Mouse (Mus musculus) adrenal gland, postnatal 14 days (tissue): ENCODE results near the gene Rmnd5a. TPM values are rescaled to one million over a fixed set of nuclear protein-coding genes. Genes with fewer than 3 reads are reported as not detected.

Source experiments
- DNase-seq: peaks from one replicate; pipeline ENCODE4 v3.0.0; 2021; ENCODE audit warnings: mixed read lengths
- total RNA-seq: library from RNA; stranded (reverse); gene quantifications from 2 replicates; pipeline ENCODE4 v1.2.3, GENCODE M21; 2021

Rmnd5a gene
- total RNA-seq, 1 experiment from 2014 or later, result 78.7 TPM

GRCm38 (mm10) chr6:71372041-71372720 lies 68.3 kb downstream of the Rmnd5a start:
- no peak for DNase-seq

GRCm38 (mm10) chr6:71371085-71371605 lies 69.3 kb downstream of the Rmnd5a start:
- no peak for DNase-seq

DNA sequence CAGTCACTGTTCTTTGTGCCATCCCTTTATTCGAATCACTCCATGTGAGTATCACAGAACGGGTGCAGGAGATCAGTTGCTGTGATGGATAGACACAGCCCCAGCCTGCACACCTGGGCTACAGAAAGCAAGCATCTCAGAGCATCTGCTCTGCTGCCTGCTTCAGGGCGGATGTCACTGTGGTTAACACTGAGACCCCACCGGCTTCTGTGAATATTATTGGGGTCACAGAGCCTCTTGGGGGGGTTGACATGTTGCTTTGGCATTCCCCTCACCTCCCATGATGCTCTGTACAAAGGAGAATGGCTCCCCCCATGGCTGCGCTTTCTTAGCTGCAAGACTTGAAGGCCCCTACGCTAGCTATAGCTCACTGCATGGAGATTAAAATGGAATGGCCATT lies 71.0 kb downstream of the Rmnd5a start:
- no peak for DNase-seq

- DNase-seq, result no peak
These were observed 76.4 kb downstream of the Rmnd5a start for GRCm38 (mm10) chr6:71363995-71364394.

DNA sequence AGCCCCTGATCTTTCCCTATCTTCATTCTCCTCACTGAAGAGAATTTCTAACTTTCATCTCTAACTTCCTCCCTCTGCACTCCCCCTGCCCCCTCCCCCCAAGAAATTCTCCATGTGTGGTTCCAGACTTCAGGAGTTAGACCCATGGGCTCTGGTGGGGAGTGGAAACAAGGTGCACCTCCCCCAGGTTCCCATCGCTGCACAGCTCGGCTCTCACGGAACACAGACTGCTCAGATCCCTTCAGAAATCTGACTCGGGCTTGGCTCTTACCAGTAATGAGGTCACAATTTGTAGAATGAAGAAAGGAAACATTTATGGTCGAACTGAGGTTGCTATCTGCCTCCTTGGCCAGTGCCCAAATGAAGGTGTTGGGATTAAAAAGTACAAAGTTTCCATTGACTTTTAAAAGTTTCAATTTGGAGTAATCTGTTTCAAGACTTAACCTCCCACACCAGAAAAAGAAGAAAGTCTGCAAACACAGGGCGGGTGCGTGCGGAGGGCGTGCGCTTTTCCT lies 79.2 kb downstream of the Rmnd5a start:
- no peak for DNase-seq

GRCm38 (mm10) chr6:71360751-71361150 lies 79.7 kb downstream of the Rmnd5a start:
- DNase-seq, result no peak

DNA sequence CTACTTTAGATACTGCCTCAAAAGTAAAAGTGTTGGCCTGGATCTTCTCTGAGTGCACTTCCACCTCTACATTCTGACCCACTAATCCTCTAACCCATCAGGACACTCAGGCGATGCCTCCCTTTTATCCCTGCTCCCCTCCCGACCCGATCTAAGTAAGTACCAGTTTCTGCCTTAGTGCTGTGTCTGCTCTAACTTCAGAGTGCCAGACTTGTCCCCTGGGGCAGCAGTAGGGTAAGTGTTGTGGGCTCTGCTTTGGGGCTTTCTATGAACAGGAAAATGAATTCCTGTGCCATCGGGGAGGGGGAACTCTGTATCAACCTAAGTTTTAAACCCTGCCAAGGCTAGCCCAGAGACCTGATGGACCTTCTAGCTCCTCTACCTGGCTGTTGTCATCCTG lies 80.2 kb downstream of the Rmnd5a start:
- no peak for DNase-seq

GRCm38 (mm10) chr6:71357493-71357892 lies 82.9 kb downstream of the Rmnd5a start:
- no peak for DNase-seq

GRCm38 (mm10) chr6:71353722-71354121 lies 86.7 kb downstream of the Rmnd5a start:
- DNase-seq, result no peak

GRCm38 (mm10) chr6:71352866-71353427 lies 87.5 kb downstream of the Rmnd5a start:
- no peak for DNase-seq

DNA sequence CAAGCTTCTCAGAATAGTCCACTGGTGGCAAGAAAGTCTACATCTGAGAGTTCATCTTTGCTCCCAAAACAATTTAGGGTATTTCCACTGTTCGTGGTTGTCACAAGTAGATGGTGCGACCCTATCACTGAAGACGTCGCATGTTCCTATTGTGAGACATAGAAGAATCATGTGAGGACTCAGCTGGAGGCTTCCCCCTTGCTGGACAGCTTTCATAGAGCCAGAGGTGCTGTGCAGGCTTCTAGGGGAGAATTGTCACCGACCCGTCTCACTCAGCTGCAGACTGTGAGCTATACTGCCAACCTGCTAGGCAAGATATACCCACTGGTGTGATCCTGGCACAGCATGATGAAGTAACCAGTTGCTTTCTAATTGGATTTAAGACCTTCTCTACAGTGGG lies 88.2 kb downstream of the Rmnd5a start:
- no peak for DNase-seq

- DNase-seq, result no peak
These were observed 89.2 kb downstream of the Rmnd5a start for GRCm38 (mm10) chr6:71351201-71351600.

- DNase-seq, result no peak
These were observed 92.4 kb downstream of the Rmnd5a start for GRCm38 (mm10) chr6:71348006-71348405.

DNA sequence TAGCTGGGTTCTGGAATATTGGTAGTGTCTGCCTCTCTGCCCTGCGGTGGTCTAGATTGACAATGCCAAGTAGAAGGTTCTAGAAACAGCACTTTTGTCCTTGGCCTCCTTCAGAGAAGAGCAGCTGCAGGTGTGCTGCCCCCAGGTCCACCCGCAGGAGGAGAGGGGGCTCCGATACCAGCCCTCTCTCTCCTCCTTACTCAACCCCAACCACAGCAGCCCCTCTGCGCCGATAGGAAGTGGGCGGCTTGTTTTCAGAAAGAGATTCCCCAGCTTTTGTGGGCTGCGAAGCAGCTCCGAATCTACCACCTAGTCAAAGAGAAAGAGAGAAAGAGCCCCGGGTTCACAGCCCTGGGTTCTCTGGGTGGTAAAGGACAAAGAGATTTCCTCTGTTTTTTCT lies 99.3 kb downstream of the Rmnd5a start:
- no peak for DNase-seq

DNA sequence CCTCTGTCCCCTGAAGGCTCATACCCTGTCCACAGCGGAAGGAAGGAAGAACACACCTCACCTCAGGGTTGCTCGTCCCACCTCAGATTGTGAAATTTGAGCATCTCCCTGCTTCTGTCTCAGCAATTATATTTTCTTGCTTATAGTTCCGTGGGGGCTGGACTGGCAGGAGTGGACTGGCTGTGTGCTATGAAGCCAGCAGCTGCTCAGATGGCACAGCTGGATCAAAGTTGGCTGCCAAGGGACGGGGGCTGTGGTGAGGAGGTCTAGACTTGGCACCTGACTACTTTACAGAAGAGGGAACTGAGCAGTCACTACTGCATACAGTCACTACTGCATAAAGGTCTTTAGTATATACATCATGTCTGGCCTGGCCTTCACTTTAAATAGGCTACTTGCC lies 101.1 kb downstream of the Rmnd5a start:
- no peak for DNase-seq

DNA sequence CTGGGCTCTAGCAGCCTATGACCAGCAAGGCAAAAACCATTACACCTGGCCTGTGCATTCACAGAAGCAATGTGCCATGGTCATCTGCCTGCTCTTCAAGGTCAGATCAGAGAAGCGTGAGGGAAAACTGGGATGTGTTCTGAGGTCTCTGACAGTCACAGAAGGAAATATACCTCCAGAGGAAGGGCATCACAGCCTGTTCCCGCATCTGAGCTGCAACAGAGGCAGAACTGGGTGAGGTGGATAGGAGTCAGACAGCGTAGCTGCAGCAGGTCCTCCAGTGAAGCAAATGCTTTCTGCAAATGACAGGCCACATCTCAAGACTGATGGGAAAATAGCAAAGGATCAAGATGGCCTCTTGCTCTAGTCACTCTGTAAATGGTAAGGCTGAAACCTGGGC lies 101.5 kb downstream of the Rmnd5a start:
- DNase-seq, result no peak

Other genes starting within 250 kb of the Rmnd5a start
- 12.8 and 306 TPM in 2 replicates for gene Fabp1, start 240.8 kb downstream of the Rmnd5a start, total RNA-seq
- gene Krcc1, start 169.0 kb downstream of the Rmnd5a start, total RNA-seq, result 66.7 and 72.4 TPM in 2 replicates
- gene Smyd1, start 118.4 kb downstream of the Rmnd5a start, total RNA-seq, result 0.52 and 0.56 TPM in 2 replicates
- gene Cd8b1, start 117.8 kb downstream of the Rmnd5a start, total RNA-seq, result 1.1 and 7.5 TPM in 2 replicates
- 1.5 and 6.6 TPM in 2 replicates for gene Cd8a, start 67.2 kb downstream of the Rmnd5a start, total RNA-seq
- 28.5 and 30.6 TPM in 2 replicates for gene Rnf103, start 53.3 kb upstream of the Rmnd5a start, total RNA-seq
- 99.8 and 107 TPM in 2 replicates for gene Chmp3, start 103.2 kb upstream of the Rmnd5a start, total RNA-seq
- 35.1 and 44.3 TPM in 2 replicates for gene Kdm3a, start 192.4 kb upstream of the Rmnd5a start, total RNA-seq